Mouse (Mus musculus): ENCODE measurements around the gene Ago3. TPM values are rescaled to one million over a fixed set of nuclear protein-coding genes. Genes with fewer than 3 reads are reported as not detected.

The Ago3 gene
- total RNA-seq, 2 experiments from 2014 or later = 7.9 to 8.0 TPM

- intact Hi-C loops (cut with DNase I) = no loop called here
- DNase-seq = no peak
Measured at GRCm38 (mm10) chr4:126283582-126283981, 145.8 kb downstream of the Ago3 start.

GRCm38 (mm10) chr4:126281706-126282105, 147.7 kb downstream of the Ago3 start:
- no peak for DNase-seq
- intact Hi-C loops (cut with DNase I) = no loop called here

Other genes with a start within 250 kb of the Ago3 start
- gene Thrap3, start 226.8 kb downstream of the Ago3 start, total RNA-seq (2021) = 100 to 1,000 TPM in 1 of 2 experiments, 10 to 100 TPM in 1; 87.9 to 106 TPM
- gene Map7d1, start 173.2 kb downstream of the Ago3 start, total RNA-seq (2021) = 100 to 1,000 TPM; 165 to 207 TPM
- gene Trappc3, start 167.2 kb downstream of the Ago3 start, total RNA-seq (2021) = 10 to 100 TPM; 15.9 to 17.9 TPM
- 1 to 10 TPM; 1.6 to 2.2 TPM for gene Col8a2, start 142.8 kb downstream of the Ago3 start, total RNA-seq (2021)
- 1 to 10 TPM; 7.6 to 7.8 TPM for gene Adprhl2, start 107.9 kb downstream of the Ago3 start, total RNA-seq (2021)
- gene Tekt2, start 103.9 kb downstream of the Ago3 start, total RNA-seq (2021) = under 1 TPM; 0.46 to 0.59 TPM
- gene Ago1, start 39.0 kb upstream of the Ago3 start, total RNA-seq (2021) = 1 to 10 TPM; 5.4 to 5.5 TPM
- gene Ago4, start 103.9 kb upstream of the Ago3 start, total RNA-seq (2021) = 1 to 10 TPM; 3.9 to 5.0 TPM
- gene Clspn, start 127.4 kb upstream of the Ago3 start, total RNA-seq (2021) = under 1 TPM; 0.54 to 0.62 TPM
- 10 to 100 TPM; 18.8 to 20.1 TPM for gene 5730409E04Rik, start 180.3 kb upstream of the Ago3 start, total RNA-seq (2021)
- gene Psmb2, start 248.1 kb upstream of the Ago3 start, total RNA-seq (2021) = 10 to 100 TPM; 77.9 to 88.6 TPM

All from gastrocnemius, postnatal 36 days (tissue).